Mouse (Mus musculus): ENCODE data around the gene Retreg3.

Gene Retreg3

DNA sequence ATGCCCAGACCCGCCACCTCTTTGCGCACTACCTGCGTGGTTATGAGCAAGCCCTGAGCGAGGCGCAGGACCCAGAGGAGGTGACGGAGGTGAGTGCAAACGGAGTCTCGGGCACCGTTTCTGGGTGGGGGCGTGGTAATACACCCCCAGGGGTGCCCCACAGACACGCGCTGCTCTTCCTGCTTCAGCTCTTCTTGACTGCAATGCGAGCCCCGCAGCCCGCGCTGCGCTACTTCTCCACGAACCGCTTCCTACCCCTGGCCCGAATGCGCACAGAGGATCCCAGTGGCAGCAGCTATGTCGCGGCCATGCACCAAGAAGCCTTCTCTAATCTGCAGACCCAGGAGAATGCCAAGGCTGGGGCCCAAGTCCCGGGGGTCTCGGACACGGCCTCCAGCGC, 39.9 kb downstream of the Retreg3 start:
- DNase-seq (ENCODE audit: low spot score in 2 of 2), result no peak

DNA sequence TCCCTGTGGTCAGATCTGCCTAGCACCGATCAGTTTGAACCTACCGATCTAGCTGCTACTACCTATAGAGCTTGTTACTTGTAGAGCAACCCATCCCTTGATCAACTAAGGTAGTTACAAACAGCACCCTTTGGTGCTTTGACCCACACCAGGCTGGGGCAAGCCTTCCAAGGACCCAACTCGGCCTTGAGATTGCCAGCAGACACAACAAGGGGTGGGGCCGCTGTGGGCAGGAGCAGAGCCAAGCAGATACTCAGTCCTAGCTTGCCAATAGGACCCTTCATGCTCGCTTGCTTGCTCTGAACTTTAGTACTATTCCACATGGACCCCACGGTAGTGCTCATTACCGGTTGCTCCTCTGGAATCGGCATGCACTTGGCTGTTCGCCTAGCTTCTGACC, 41.6 kb downstream of the Retreg3 start, which contains the start of gene Hsd17b1:
TSS of gene Hsd17b1 (plus strand) at position 291 of the 400 bp plus-strand sequence.
- DNase-seq (ENCODE audit: low spot score in 2 of 2), result no peak

DNA sequence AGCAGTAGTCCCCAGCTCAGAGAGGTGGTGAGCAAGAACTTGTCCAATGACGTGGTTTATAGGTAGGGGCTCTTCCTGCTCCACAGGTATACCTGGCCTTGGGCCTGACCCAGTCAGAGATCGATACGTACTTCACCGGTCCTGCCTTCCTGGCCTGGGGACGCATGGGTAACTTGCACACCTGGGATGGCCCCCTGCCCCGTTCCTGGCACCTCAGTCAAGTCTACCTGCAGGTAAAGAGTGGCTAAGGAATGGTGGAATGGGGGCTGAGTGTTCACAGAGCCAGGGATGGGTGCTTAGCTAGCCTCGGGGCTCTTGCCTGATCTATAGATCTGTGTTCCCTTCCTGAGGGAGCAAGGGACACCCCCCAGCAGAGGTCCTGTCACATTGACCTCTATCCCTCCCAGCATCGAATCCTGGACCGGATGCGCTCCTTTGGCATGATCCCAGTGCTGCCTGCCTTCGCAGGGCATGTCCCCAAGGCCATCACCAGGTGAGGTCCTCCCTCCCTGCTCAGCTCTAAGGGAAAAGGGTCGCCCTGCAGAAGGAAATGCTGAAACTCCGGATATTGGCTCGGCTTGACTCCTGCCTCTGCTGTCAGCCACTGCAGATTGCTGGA, 47.8 kb downstream of the Retreg3 start:
- DNase-seq (ENCODE audit: low spot score in 2 of 2), result no peak

DNA sequence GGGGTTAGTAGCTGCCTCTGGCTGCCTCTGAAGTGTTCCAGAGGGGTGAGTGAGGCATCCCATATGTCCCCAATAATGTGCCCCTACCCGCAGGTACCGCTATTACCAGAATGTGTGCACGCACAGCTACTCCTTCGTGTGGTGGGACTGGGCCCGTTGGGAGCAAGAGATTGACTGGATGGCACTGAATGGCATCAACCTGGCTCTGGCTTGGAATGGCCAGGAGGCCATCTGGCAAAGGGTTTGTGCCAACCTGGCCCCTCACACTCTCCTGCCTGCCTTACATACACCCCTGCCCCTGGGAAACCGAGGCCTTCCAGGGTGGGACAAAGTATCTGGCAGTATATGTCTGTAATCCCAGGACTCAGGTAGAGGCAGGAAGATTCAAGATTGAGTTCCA, 48.7 kb downstream of the Retreg3 start:
- no peak for DNase-seq (ENCODE audit: low spot score in 2 of 2)

DNA sequence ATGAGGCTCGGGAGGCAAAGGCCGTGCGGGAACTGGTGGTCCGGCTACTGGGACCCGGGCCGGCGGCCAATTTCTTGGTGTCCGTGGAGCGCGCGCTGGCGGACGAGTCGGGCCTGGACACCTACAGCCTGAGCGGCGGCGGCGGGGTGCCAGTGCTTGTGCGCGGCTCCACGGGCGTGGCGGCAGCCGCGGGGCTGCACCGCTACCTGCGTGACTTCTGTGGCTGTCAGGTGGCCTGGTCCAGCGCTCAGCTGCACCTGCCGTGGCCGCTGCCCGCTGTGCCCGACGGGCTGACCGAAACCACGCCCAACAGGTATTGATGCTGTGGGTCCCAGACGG, 49.5 kb downstream of the Retreg3 start:
- no peak for DNase-seq (ENCODE audit: low spot score in 2 of 2)

DNA sequence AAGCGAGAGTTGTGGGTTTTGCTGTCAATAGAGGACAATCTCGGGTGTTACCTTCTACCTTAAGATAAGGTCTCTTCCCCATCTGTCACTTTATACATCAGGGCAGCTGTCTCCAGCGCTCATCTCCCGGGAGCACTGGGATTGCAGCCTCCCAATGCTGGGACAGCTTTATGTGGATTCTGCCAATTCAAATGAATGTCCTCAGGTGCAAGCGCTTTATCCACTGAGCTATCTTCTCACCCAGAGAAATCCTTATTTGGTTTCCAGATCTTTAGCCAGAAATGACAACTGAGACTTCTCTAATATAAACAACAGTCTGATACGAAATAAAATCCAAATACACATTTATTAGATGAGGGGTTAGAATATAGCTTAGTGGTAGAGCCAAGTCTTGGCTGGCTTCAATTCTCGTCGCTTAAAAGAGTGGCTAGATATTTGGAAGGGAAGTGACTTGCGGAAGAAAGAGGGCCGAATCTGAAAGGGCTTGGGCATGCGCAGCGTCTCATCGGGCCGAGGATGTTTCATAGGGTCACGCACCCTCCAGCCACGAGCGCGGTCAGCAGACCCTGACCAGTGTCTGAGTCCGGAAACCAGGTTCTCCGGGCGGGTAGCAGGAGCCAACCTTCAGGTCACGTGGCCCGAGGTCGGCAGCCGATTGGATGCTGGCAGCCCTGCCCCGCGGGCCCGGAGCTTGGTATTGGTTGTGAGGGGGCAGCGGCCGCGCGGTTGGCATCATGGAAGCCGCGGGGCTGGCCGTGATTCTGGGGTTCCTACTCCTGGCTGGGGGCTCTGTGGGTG, 50.1 kb downstream of the Retreg3 start, which contains the start of gene Naglu:
TSS of gene Naglu (plus strand) at position 622 of the 798 bp plus-strand sequence.
- DNase-seq (ENCODE audit: low spot score in 2 of 2), result peak; percentile 90 to 94

DNA sequence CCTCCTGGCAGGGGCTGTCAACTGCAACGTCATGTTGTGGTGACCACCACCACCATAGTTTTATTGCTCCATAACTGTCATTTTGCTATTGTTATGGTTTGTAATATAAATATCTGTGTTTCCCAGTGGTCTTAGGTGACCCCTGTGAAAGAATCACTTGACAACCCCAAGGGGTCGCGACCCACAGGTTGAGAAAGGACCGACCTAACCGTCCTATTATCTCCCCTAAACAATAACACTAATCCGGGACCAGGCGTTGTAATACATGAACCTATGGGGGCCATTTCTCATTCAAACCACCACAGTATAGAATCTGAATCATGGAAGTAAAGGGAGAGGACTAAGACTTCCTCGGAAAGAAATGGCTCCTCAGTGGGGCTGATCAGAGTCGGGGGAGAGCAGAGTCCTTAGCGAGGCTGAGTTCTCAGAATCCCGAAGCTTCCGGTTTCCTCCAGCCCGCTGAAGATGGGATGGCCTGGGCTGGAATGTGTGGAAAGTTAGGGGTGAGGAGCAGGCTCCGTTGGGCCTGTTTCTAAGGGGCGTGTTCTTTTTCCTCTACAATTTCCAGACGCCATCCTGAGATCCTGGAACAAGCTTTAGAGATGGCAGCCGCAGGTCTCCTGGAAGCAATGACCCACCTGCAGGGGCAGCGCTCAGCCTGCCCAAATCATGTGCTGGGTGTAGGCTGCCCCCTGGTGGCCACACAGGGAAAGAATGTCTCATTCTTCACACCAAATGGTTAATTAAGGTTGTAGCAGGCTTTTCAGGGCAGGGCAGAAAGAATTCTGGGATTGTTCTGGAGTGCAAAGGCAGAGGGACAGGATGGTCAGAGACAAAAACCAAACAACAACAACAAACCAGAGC, 52.9 kb downstream of the Retreg3 start:
- DNase-seq (ENCODE audit: low spot score in 2 of 2), result peak; percentile 72 to 75

DNA sequence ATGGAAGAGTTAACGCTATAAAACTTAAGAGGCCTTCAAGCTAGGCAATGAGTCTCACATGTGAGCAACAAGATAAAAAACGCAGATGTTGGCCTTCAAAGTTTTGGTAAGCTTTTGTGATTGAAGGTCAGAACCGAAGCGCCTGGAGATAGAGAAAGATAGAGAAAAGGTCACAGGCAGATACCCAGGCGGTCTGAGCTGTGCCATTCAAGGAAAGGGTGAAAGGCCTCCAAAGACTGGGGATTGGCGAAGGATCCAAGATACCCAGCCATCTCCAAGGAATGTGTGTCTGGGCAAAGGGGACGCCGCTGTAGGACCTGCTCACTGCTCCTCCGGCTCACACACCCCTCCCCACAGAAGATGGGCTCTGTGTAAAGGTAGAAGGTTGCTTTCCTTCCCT, 54.7 kb downstream of the Retreg3 start:
- DNase-seq (ENCODE audit: low spot score in 2 of 2), result no peak

DNA sequence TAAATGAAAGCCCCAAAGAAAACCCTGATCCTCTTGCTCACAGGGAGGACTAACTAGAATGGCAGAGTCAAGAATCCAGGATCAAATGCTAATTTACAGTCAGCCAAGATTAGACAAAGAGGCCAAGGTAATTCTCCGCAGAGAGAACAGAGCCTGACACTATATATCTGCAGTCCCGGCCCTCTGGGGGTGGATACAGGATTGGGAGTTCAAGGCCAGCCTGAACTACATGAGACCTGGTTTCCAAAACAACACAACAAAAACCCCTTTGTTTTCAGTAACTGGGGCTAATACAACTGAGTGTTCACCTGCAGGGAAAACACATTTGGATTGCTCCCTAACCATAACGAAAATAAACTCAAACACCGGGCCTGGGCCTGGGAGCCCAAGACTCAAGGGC, 55.2 kb downstream of the Retreg3 start:
- DNase-seq (ENCODE audit: low spot score in 2 of 2), result no peak

DNA sequence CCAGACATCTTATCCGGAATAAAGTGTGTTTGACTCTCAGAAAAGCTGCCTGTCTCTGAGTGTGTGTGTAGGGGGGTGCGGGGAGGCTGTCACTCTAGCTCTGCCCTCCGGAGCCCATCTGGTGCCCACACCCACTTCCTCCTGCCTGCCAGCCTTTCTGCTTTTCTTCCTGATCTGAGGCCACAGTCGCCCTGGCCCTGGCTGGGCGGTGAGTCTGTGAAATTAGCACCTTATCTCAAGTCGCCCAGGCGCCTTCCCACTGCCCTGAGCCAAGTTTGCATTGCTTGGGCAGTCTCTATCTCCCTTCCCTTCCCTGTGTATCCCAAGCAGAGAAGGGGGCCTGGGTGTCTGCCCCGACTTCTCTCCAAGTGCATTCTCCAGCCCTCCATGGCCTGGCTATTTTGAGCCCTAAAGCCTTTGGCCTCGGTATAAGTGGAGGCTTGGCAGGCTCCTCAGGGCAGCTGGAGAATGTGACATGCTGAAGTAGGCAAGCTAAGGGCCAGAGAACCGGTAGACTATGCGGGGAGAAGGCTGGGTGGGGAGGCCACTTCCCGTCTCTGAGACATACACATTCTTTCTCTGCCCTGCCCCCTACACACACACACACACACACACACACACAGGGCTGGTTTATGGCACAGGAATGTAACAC, 55.9 kb downstream of the Retreg3 start:
- no peak for DNase-seq (ENCODE audit: low spot score in 2 of 2)

DNA sequence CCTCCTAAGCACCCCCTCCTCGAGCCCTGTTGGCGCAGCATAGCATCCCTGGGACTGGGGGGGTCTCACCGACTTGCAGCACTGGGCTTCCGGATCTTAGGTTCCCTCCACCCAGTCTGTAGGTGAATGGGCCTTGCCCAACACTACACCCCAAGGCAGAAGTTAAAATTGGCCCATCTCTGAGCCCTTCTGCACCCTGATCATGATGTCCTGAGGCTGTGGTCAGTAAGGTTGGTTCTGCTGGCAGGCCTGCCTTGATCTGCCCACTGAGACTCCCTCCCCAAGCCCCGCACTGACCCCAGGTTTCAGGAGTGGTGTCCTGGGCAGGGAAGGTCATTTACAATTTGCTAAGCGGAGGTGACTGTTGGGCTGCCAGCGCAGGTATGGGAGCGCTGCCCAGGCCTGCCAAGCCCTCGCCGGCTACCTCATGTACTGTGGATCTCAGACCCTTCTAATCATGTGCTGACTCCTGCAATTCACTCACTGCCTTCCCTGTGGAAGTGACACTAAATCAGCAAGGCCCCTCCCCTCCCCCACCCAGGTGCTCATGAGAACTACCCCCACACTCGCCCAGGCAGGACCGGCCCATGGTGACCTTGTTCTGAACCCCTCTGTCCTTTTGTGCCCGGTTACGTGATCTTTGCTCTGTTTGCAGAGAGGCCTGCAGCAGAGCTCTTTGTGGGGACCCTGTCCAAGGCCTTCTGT, 56.6 kb downstream of the Retreg3 start:
- no peak for DNase-seq (ENCODE audit: low spot score in 2 of 2)

DNA sequence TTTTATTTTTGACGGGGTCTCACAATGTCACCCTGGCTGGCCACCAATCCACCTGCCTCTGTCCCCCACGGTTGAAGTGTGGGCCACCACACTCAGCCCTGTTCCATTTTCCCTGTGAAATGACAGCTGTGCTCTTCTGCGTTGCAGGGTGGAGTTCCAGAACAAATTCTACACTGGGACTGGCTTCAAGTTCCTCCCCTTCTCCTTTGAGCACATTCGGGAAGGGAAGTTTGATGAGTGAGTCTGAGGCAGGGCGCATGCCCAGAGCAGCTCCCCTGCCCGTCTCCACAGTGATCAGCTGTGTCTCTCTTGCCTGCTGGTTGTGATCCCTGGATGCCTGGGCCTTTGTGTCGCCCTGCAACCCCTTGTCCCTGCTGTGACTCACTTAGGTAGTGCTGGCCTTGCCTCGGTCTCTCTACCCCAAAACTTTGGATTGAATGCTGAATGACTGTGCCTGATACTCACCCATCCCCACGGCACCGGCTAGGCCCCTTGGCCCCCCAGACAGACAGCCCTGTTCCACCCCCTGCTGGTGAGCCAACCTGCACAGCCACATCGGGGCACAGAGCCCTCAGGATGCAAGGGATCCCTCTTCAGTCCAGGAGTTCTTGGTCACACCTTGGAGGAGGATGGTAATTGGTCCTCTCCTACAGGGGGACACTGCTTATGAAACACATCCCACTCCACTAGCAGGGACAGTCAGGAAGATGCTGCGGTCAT, 57.4 kb downstream of the Retreg3 start:
- no peak for DNase-seq (ENCODE audit: low spot score in 2 of 2)

DNA sequence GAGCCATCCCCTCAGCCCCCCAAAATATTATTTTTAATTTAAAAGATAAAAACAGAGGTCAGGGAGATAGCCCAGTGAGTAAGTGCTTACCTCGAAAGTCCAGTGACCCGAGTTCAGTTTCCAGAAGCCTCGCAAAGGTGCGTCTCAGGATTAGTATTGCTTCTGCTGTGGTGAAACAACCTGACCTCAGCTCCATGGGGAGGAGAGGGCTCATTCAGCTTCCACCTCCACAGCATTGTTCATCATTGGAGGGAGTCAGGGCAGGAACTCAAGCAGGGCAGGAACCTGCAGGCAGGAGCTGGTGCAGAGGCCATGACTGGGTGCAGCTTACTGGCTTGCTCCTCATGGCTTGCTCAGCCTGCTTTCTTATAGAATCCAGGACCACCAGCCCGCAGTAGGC, 58.6 kb downstream of the Retreg3 start:
- no peak for DNase-seq (ENCODE audit: low spot score in 2 of 2)

DNA sequence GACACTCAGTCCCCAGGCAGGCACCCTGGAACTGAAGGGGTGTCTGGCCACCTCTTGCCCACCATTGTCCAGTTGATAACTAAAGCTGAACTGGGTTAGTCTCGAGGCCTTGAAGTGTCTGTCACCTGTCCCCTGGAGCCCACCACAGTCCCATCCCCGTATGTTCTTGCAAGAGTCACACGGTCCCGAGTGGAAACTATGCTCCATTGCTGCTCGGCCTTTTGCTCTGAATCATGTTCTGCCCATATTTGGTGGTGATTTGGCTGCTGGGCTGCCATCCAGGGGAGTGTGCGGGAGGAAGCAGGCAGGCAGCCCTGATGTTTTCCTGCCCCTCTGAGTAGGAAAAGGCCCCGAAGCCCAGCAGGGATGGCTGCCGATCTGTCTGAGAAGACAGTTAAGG, 59.6 kb downstream of the Retreg3 start:
- DNase-seq (ENCODE audit: low spot score in 2 of 2), result no peak

DNA sequence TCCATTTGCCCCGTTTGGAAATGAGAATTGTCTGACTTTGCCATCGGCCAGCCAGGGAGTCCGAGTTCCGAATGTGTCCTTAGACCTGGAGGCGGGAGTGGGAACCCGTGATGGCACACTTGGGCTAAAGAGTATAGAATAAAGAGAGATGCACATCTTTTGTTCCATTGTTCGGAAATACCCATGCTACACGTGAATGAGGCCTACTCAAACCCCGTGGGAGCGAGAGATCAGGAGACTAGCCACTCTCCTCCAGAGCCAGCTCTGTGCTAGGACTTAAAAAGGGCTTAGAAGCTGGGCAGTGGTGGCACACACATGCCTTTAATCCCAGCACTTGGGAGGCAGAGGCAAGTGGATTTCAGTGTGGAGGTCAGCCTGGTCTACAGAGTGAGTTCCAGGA, 60.2 kb downstream of the Retreg3 start:
- no peak for DNase-seq (ENCODE audit: low spot score in 2 of 2)

DNA sequence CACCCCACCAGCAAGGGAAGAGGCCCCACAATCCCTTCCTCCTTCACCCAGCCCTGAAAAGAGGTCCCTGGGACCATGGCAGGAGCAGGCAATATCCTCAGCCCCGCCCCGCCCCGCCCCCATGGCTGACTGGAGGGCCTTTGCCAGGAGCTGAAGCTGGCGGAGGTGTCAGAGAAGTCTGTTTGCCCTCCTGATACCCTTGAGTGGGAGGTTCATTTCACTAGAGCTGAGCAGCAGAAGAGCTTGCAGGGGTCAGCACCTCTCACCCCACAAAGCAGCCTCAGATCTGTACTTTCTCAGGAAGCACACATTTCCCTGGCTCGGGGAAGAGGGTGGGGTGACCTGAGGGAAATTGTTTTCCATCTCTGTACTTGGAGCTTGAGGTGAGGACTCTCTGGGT, 61.0 kb downstream of the Retreg3 start:
- DNase-seq (ENCODE audit: low spot score in 2 of 2), result no peak

DNA sequence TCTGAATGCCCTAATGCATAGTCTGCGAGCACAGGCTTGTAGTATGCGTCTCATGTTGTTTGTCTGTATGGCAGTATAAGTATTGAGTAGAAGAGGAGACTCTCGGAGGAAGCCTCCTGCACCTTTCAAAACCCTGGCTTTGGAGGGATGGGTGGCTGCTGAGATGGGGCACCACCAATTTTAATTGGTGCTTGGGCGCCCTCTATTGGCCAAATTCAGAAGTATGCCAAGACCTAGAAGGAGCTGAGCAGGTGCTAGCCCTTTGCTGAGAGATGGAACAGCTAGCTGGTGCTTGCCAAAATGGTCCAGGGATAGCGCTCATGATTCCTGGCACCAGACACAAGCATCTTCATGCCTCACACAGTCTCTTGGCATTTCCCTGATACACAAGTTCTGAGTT, 61.8 kb downstream of the Retreg3 start:
- peak; percentile 77 to 81 for DNase-seq (ENCODE audit: low spot score in 2 of 2)

DNA sequence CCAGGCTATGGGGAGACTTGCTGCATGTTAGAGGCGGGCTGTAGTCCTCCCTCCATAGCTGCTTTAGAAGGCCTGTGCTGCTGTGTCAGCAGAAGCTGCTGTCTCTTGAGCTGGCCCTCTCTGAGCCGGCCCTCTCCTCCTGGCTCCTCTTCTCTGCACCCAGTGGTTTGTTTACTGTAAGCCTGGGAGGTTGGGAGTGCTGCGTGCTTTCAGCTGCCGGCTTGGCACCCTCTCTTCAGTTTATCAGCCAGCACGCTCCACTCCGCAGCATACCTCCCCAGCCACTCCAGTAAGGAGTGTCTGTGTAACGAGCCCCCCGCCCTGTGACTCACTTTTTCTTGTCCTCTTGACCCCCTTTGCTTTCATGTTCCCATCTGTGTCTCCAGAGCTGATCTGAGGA, 62.8 kb downstream of the Retreg3 start:
- no peak for DNase-seq (ENCODE audit: low spot score in 2 of 2)

DNA sequence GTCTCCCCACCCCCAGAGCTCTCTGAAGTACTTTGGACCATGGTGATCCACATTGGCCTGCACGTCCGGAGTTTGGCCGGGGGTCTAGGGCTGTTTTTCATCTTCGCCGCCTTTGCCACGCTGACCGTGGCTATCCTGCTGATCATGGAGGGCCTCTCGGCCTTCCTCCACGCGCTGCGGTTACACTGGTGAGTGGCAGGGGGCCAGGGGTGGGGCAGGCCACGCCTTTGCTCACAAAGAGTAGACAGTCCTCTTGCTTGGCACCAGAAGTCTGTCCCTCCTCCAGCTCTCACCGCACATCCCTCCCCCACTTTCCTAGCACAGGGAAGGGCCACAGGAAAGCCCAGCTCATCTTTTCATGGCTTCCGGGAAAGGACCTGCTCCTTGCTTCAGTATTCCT, 64.3 kb downstream of the Retreg3 start:
- DNase-seq (ENCODE audit: low spot score in 2 of 2), result no peak

DNA sequence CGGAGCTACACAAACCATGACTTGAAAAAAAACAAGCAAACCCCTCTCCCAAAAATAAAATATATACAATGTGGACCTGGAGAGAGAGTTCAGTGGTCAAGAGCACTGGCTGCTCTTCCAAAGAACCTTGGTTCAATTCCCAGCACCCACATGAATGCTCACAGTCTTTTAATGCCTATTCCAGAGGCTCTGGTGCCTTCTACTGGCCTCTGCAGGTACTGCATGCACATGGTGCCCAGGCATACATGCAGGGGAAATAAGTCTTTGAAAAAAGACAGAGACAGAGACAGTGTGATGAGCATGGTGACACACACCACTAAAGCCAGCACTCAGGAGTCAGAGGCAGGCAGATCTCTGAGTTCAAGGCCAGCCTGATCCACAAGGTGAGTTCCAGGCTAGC, 65.7 kb downstream of the Retreg3 start:
- no peak for DNase-seq (ENCODE audit: low spot score in 2 of 2)
